Mouse (Mus musculus) liver, embryonic 12.5 days (tissue): ENCODE results near the gene Hdgfl3. TPM values are rescaled to one million over a fixed set of nuclear protein-coding genes. Genes with fewer than 3 reads are reported as not detected.
"Not testable (repeated sequence)": the region's sequence is repeated elsewhere in the genome, so short reads cannot be mapped to it uniquely, and the experiment has no call there.

Experiments used
- ATAC-seq: fragments of 200-750 bp; cut with Nextera tagmentation; 2 replicates; pipeline ENCODE4 v1.8.0; 2017; ENCODE audit warnings: moderate number of reproducible peaks, mild to moderate bottlenecking, moderate library complexity
- H3K27ac ChIP-seq: fragments of 300-500 bp; sonication (generic); 2 replicates; pipeline ENCODE4 v1.5.1; 2016; ENCODE audit warnings: mild to moderate bottlenecking
- H3K27me3 ChIP-seq: fragments of 300-500 bp; sonication (generic); replicated peaks from 2 replicates; pipeline ENCODE4 v1.6.1; 2016; ENCODE audit warnings: mild to moderate bottlenecking, moderate library complexity
- H3K36me3 ChIP-seq: fragments of 300-500 bp; sonication (generic); 2 replicates; pipeline ENCODE4 v1.6.1; 2016; ENCODE audit warnings: mild to moderate bottlenecking, moderate library complexity
- H3K4me1 ChIP-seq: fragments of 300-500 bp; sonication (generic); 2 replicates; pipeline ENCODE4 v1.6.1; 2016
- H3K4me2 ChIP-seq: fragments of 300-500 bp; sonication (generic); 2 replicates; pipeline ENCODE4 v1.6.1; 2016; ENCODE audit warnings: mild to moderate bottlenecking, moderate library complexity
- H3K4me3 ChIP-seq: fragments of 300-500 bp; sonication (generic); 2 replicates; pipeline ENCODE4 v1.5.1; 2016; ENCODE audit warnings: mild to moderate bottlenecking, moderate library complexity
- H3K9ac ChIP-seq: fragments of 300-500 bp; sonication (generic); 2 replicates; pipeline ENCODE4 v1.6.1; 2016; ENCODE audit warnings: mild to moderate bottlenecking, moderate library complexity
- H3K9me3 ChIP-seq: fragments of 300-500 bp; sonication (generic); replicated peaks from 2 replicates; pipeline ENCODE4 v1.6.1; 2016; ENCODE audit warnings: mild to moderate bottlenecking, moderate library complexity
- WGBS: fragments of 180-500 bp; shearing (Covaris S2); methylation state at CpG from one replicate; pipeline ENCODE4 v1.1.7; 2016; ENCODE audit not compliant: insufficient replicate concordance; 5-methylcytosine and 5-hydroxymethylcytosine counted together
- polyA plus RNA-seq: library from polyadenylated mRNA; unstranded; fragments of >200 nt; fragmentation: Nextera tagmentation; extraction: Ambion mirVana; gene quantifications from 2 replicates; pipeline ENCODE4 v1.2.1, GENCODE M21; 2016

The Hdgfl3 gene
- polyA plus RNA-seq, 1 experiment from 2014 or later = 2.0 TPM

- ATAC-seq = no peak
- WGBS = 61% methylated on average over 6 of the region's 6 CpGs
- Histone ChIP-seq H3K27me3 (peaks cover 6% of the 10 kb centered on the region; the same call in 1 of the 2 replicates), H3K4me1 (no peaks in the 10 kb centered on the region), H3K36me3 (no peaks in the 10 kb centered on the region), H3K4me2 (no peak overlapping the region), H3K9me3 (no peaks in the 10 kb centered on the region), H3K4me3 (no peak overlapping the region), H3K9ac (no peak overlapping the region), H3K27ac (no peak overlapping the region)
Observed at GRCm38 (mm10) chr7:81839746-81840145, 94.5 kb downstream of the Hdgfl3 start.

GRCm38 (mm10) chr7:81837771-81838170, 96.5 kb downstream of the Hdgfl3 start:
- H3K4me3 ChIP-seq, H3K27ac ChIP-seq, ATAC-seq, H3K27me3 ChIP-seq, H3K36me3 ChIP-seq, H3K4me2 ChIP-seq, H3K9me3 ChIP-seq, H3K9ac ChIP-seq, H3K4me1 ChIP-seq: not testable (repeated sequence)
- 69% methylated on average over 5 of the region's 5 CpGs for WGBS

- no peaks in the 10 kb centered on the region for H3K27me3 ChIP-seq
- peaks cover 4% of the 10 kb centered on the region; the same call in 1 of the 2 replicates for H3K4me1 ChIP-seq
- no peaks in the 10 kb centered on the region for H3K9me3 ChIP-seq
- no peak overlapping the region for H3K4me3 ChIP-seq
- no peak overlapping the region for H3K4me2 ChIP-seq
- no peaks in the 10 kb centered on the region for H3K36me3 ChIP-seq
- WGBS = 69% methylated on average over 5 of the region's 5 CpGs
- no peak overlapping the region for H3K9ac ChIP-seq
- no peak for ATAC-seq
- no peak overlapping the region for H3K27ac ChIP-seq
Observed at GRCm38 (mm10) chr7:81835430-81835829, 98.8 kb downstream of the Hdgfl3 start.

GRCm38 (mm10) chr7:81834847-81835246, 99.4 kb downstream of the Hdgfl3 start:
- Histone ChIP-seq H3K36me3 (no peaks in the 10 kb centered on the region), H3K4me2 (no peak overlapping the region), H3K27ac (no peak overlapping the region), H3K4me3 (no peak overlapping the region), H3K9ac (no peak overlapping the region), H3K27me3 (no peaks in the 10 kb centered on the region), H3K4me1 (peaks cover 8% of the 10 kb centered on the region), H3K9me3 (no peaks in the 10 kb centered on the region)
- ATAC-seq = no peak

Other genes starting within 250 kb of the Hdgfl3 start
- 8.8 and 10.0 TPM in 2 replicates for gene Homer2, start 226.9 kb downstream of the Hdgfl3 start, polyA plus RNA-seq
- 69.7 and 73.6 TPM in 2 replicates for gene Ramac, start 171.5 kb downstream of the Hdgfl3 start, polyA plus RNA-seq
- gene 3110040N11Rik, start 145.0 kb downstream of the Hdgfl3 start, polyA plus RNA-seq = 27.6 and 29.5 TPM in 2 replicates
- gene Btbd1, start 105.0 kb downstream of the Hdgfl3 start, polyA plus RNA-seq = 39.6 and 41.1 TPM in 2 replicates
- gene Gm10160, start 78.7 kb downstream of the Hdgfl3 start, polyA plus RNA-seq = not detected in 2 replicates
- 8.3 and 8.9 TPM in 2 replicates for gene Tm6sf1, start 75.5 kb downstream of the Hdgfl3 start, polyA plus RNA-seq
- gene Bnc1, start 57.8 kb upstream of the Hdgfl3 start, polyA plus RNA-seq = 1.8 and 1.9 TPM in 2 replicates
- gene Sh3gl3, start 239.4 kb upstream of the Hdgfl3 start, polyA plus RNA-seq = 1.3 and 1.4 TPM in 2 replicates